Mouse (Mus musculus): ENCODE data around the gene Shc1. TPM values are rescaled to one million over a fixed set of nuclear protein-coding genes. Genes with fewer than 3 reads are reported as not detected.
A peak's percentile ranks its signal among the peaks of the same experiment; 100 is the strongest.

Shc1 gene
- polyA plus RNA-seq, 1 experiment from 2014 or later: 48.0 TPM

DNA sequence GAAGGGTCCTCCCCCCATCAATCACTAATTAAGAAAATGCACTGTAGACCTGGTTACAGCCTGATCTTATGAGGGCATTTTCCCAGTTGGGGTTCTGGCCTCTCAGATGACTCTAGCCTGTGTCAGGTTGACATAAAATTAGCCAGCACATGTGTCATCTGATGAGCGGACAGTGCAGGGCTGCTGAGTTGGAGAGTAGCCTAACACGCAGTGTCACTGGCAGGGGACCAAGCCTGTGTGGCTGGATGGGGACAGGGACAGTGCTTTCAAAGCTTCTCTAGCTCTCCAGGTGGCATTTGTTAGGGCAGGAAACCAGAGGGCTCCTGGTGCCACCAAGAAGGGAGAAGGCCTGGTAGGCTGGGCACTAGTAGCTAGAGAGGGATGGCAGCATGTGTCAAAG lies 22.4 kb downstream of the Shc1 start:
- Histone ChIP-seq H3K36me3 (ENCODE audit: control insufficient read depth, insufficient read depth, low read length) (no peaks in the 10 kb centered on the region), H3K4me1 (ENCODE audit: control insufficient read depth, insufficient read depth, low read length) (peaks cover 6% of the 10 kb centered on the region)

GRCm38 (mm10) chr3:89448720-89449537 lies 30.7 kb downstream of the Shc1 start:
- no peak for ATAC-seq (ENCODE audit: insufficient read depth, low FRiP score, low TSS enrichment)
- WGBS: 71% methylated on average over 13 of the region's 13 CpGs
- DNase-seq (ENCODE audit: low spot score): no peak
- Histone ChIP-seq H3K27ac (ENCODE audit: low read depth, low read length) (no peak overlapping the region), H3K9me3 (ENCODE audit: control insufficient read depth, low read length) (no peaks in the 10 kb centered on the region), H3K9ac (ENCODE audit: low read length) (no peak overlapping the region), H3K27me3 (ENCODE audit: control insufficient read depth, insufficient read depth, low read length) (no peaks in the 10 kb centered on the region), H3K4me2 (ENCODE audit: low read depth) (no peak overlapping the region), H3K4me3 (ENCODE audit: low read depth, low read length) (no peak overlapping the region), H3K36me3 (ENCODE audit: control insufficient read depth, insufficient read depth, low read length) (no peaks in the 10 kb centered on the region), H3K4me1 (ENCODE audit: control insufficient read depth, insufficient read depth, low read length) (no peaks in the 10 kb centered on the region)

More for the DNA sequence above, 22.4 kb downstream of the Shc1 start:
- Histone ChIP-seq H3K9me3 (ENCODE audit: control insufficient read depth, low read length) (no peaks in the 10 kb centered on the region), H3K27ac (ENCODE audit: low read depth, low read length) (no peak overlapping the region), H3K4me3 (ENCODE audit: low read depth, low read length) (no peak overlapping the region), H3K27me3 (ENCODE audit: control insufficient read depth, insufficient read depth, low read length) (no peaks in the 10 kb centered on the region), H3K9ac (ENCODE audit: low read length) (no peak overlapping the region), H3K4me2 (ENCODE audit: low read depth) (no peak overlapping the region)
- 89% methylated on average over 2 of the region's 2 CpGs for WGBS
- DNase-seq (ENCODE audit: low spot score) (no peak), ATAC-seq (ENCODE audit: insufficient read depth, low FRiP score, low TSS enrichment) (no peak)

GRCm38 (mm10) chr3:89449541-89449940 lies 31.3 kb downstream of the Shc1 start:
- Histone ChIP-seq H3K9ac (ENCODE audit: low read length) (no peak overlapping the region), H3K36me3 (ENCODE audit: control insufficient read depth, insufficient read depth, low read length) (no peaks in the 10 kb centered on the region), H3K27ac (ENCODE audit: low read depth, low read length) (no peak overlapping the region), H3K9me3 (ENCODE audit: control insufficient read depth, low read length) (no peaks in the 10 kb centered on the region), H3K4me3 (ENCODE audit: low read depth, low read length) (no peak overlapping the region), H3K27me3 (ENCODE audit: control insufficient read depth, insufficient read depth, low read length) (no peaks in the 10 kb centered on the region), H3K4me2 (ENCODE audit: low read depth) (no peak overlapping the region), H3K4me1 (ENCODE audit: control insufficient read depth, insufficient read depth, low read length) (no peaks in the 10 kb centered on the region)
- ATAC-seq (ENCODE audit: insufficient read depth, low FRiP score, low TSS enrichment) (peak; percentile 75; the same call in 1 of the 2 replicates), DNase-seq (ENCODE audit: low spot score) (peak; percentile 74)
- WGBS: 32% methylated on average over 7 of the region's 7 CpGs

DNA sequence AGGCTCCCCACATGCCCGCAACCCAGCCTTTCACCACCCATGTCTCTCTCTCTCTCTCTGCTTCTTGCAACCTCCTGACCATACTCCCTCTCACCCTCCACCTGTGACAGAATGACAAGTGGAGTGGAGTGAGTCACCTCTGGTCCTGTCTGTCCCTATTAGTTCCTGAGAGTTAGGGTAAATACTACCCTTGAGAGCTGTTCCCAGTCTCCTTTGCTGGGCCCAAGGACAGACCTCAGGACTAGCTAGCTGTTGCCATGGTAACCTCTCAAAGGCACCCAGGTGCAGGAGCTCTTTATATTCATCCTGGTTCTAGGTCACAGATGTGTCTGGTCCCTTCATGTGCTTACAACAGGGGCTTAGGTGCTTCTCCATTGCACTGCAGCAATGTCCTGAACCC lies 33.7 kb downstream of the Shc1 start:
- Histone ChIP-seq H3K27ac (ENCODE audit: low read depth, low read length) (no peak overlapping the region), H3K36me3 (ENCODE audit: control insufficient read depth, insufficient read depth, low read length) (no peaks in the 10 kb centered on the region), H3K4me1 (ENCODE audit: control insufficient read depth, insufficient read depth, low read length) (no peaks in the 10 kb centered on the region), H3K9ac (ENCODE audit: low read length) (no peak overlapping the region), H3K4me2 (ENCODE audit: low read depth) (no peak overlapping the region), H3K4me3 (ENCODE audit: low read depth, low read length) (no peak overlapping the region), H3K27me3 (ENCODE audit: control insufficient read depth, insufficient read depth, low read length) (no peaks in the 10 kb centered on the region), H3K9me3 (ENCODE audit: control insufficient read depth, low read length) (no peaks in the 10 kb centered on the region)
- 93% methylated on average over 1 of the region's 1 CpGs for WGBS
- ATAC-seq (ENCODE audit: insufficient read depth, low FRiP score, low TSS enrichment) (no peak), DNase-seq (ENCODE audit: low spot score) (no peak)

DNA sequence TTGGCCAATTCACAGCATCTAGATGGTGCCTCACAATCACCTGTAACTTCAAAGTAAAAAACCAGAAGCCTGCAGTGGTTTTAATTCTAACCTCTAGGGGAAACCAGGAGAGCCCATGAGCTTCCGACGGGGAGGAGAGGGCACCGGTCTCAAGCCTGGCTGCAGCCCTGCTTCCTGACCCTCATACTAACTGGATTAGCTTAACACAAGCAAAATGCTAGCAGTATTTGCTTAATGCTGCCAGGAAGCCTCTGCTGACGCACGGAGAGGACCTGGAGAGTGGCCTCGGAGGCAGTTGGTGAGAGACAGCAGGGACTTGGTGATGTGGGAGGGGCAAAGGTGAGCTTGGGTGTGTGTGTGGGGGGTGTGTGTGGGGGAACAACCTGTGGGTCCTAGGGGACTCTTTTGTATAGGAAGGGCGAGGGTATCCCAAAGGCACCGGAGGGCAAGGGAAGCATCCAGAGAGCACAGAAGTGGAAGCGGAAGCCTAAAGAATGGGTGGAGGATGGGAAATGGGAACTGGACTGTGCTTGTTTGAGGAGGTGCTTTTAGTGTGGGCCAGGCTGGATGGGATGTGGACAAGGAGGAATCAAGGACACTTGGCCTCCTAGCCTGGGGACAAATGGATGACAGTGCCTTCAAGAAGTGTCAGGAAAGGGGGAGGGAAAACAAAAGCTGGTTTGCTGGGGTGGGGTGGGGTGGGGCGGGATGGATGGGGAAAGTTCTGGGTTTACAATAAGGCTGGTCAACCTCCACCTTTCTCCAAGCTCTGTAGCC lies 36.3 kb downstream of the Shc1 start, which contains the start of gene Pmvk:
TSS of gene Pmvk (plus strand) at position 141 of the 777 bp plus-strand sequence.
- ATAC-seq (ENCODE audit: insufficient read depth, low FRiP score, low TSS enrichment) (no peak), DNase-seq (ENCODE audit: low spot score) (no peak)
- H3K9me3 ChIP-seq (ENCODE audit: control insufficient read depth, low read length): no peaks in the 10 kb centered on the region
- no peak within 1 kb of the TSS for H3K4me3 ChIP-seq (ENCODE audit: low read depth, low read length)
- H3K27me3 ChIP-seq (ENCODE audit: control insufficient read depth, insufficient read depth, low read length): no peaks in the 10 kb centered on the region
- H3K4me1 ChIP-seq (ENCODE audit: control insufficient read depth, insufficient read depth, low read length): peaks cover 2% of the 10 kb centered on the region
- no peaks in the 10 kb centered on the region for H3K36me3 ChIP-seq (ENCODE audit: control insufficient read depth, insufficient read depth, low read length)
- H3K27ac ChIP-seq (ENCODE audit: low read depth, low read length): no peak within 1 kb of the TSS
- H3K4me2 ChIP-seq (ENCODE audit: low read depth): no peak within 1 kb of the TSS
- 70% methylated on average over 10 of the region's 10 CpGs for WGBS
- no peak within 1 kb of the TSS for H3K9ac ChIP-seq (ENCODE audit: low read length)

GRCm38 (mm10) chr3:89455786-89456285 lies 37.6 kb downstream of the Shc1 start:
- Histone ChIP-seq H3K4me3 (ENCODE audit: low read depth, low read length) (no peak overlapping the region), H3K27ac (ENCODE audit: low read depth, low read length) (no peak overlapping the region), H3K4me1 (ENCODE audit: control insufficient read depth, insufficient read depth, low read length) (peaks cover 6% of the 10 kb centered on the region), H3K9me3 (ENCODE audit: control insufficient read depth, low read length) (no peaks in the 10 kb centered on the region), H3K4me2 (ENCODE audit: low read depth) (no peak overlapping the region), H3K9ac (ENCODE audit: low read length) (no peak overlapping the region), H3K27me3 (ENCODE audit: control insufficient read depth, insufficient read depth, low read length) (no peaks in the 10 kb centered on the region), H3K36me3 (ENCODE audit: control insufficient read depth, insufficient read depth, low read length) (no peaks in the 10 kb centered on the region)
- 64% methylated on average over 1 of the region's 1 CpGs for WGBS
- no peak for DNase-seq (ENCODE audit: low spot score)
- ATAC-seq (ENCODE audit: insufficient read depth, low FRiP score, low TSS enrichment): no peak

- 39% methylated on average over 10 of the region's 10 CpGs for WGBS
- Histone ChIP-seq H3K36me3 (ENCODE audit: control insufficient read depth, insufficient read depth, low read length) (no peaks in the 10 kb centered on the region), H3K27me3 (ENCODE audit: control insufficient read depth, insufficient read depth, low read length) (no peaks in the 10 kb centered on the region), H3K9me3 (ENCODE audit: control insufficient read depth, low read length) (no peaks in the 10 kb centered on the region), H3K27ac (ENCODE audit: low read depth, low read length) (no peak overlapping the region), H3K4me3 (ENCODE audit: low read depth, low read length) (no peak overlapping the region), H3K4me1 (ENCODE audit: control insufficient read depth, insufficient read depth, low read length) (peaks cover 6% of the 10 kb centered on the region), H3K9ac (ENCODE audit: low read length) (no peak overlapping the region), H3K4me2 (ENCODE audit: low read depth) (no peak overlapping the region)
- ATAC-seq (ENCODE audit: insufficient read depth, low FRiP score, low TSS enrichment) (no peak), DNase-seq (ENCODE audit: low spot score) (peak; percentile 85)
Measured at GRCm38 (mm10) chr3:89456726-89457665, 38.8 kb downstream of the Shc1 start.

GRCm38 (mm10) chr3:89458372-89458964 lies 40.2 kb downstream of the Shc1 start:
- ATAC-seq (ENCODE audit: insufficient read depth, low FRiP score, low TSS enrichment) (0 out of 2 replicates have a peak, but pooled peaks have one; percentile 14), DNase-seq (ENCODE audit: low spot score) (no peak)
- no peak overlapping the region; the same call in 1 of the 2 replicates for H3K4me3 ChIP-seq (ENCODE audit: low read depth, low read length)
- H3K27me3 ChIP-seq (ENCODE audit: control insufficient read depth, insufficient read depth, low read length): no peaks in the 10 kb centered on the region
- H3K4me2 ChIP-seq (ENCODE audit: low read depth): no peak overlapping the region
- no peak overlapping the region for H3K9ac ChIP-seq (ENCODE audit: low read length)
- H3K9me3 ChIP-seq (ENCODE audit: control insufficient read depth, low read length): no peaks in the 10 kb centered on the region
- 48% methylated on average over 13 of the region's 13 CpGs for WGBS
- H3K4me1 ChIP-seq (ENCODE audit: control insufficient read depth, insufficient read depth, low read length): peaks cover 6% of the 10 kb centered on the region
- H3K36me3 ChIP-seq (ENCODE audit: control insufficient read depth, insufficient read depth, low read length): no peaks in the 10 kb centered on the region
- H3K27ac ChIP-seq (ENCODE audit: low read depth, low read length): no peak overlapping the region
